Mouse (Mus musculus): ENCODE data around the gene Fam155a.

Fam155a gene

DNA sequence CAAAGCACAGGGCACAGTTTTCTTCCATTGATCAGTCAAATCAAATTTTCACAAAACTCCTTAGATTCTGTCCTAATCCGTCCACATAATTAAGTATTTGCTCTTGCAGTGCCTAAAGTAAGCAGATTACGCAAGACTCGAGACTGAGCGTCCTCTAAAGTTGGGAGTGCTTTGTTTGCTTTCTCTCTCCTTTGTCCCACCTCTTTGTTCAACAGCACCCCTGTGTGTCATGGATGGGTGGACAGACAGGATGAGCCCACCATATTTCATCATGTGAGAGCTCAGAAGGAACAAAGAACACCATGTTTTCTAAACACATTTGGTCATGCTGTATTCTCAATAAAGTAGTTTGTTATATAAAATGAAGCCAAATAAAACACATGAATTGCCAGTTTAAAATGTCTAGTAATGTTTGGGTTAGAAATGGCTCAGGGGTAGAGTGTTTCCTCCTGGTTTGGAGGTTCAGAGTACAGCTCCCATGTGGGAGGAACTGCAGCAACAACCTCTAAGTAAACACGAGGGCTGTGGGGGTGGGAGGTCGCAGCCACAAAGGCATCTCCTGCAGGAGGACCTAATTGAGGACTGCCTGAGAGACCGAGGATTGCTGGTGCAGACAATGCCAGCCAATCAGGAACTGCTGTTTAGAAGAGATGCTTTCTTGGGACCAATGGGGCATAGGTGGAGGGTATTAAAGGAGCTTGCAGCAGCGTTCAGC lies 482.8 kb downstream of the Fam155a start:
- no peak for DNase-seq (ENCODE audit: low read depth, low spot score)

DNA sequence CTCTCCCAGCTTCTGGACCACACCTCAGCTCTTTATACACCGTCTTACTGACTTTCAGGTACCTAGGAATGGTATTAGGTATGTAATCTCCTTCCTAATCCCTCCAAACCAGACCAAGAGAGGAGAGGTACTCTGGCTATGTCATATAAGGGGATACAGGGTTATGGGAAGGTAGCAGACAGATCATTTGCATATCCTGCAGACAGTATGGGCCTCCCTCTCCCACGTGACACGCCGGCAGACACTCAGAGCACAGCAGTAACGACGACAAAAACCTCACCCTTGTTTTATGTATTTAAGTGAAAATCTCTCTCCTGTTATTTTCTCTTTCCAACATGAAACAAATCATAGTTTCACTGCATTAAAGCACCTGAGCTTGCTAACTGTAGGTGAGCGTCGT lies 496.8 kb downstream of the Fam155a start:
- no peak for DNase-seq (ENCODE audit: low read depth, low spot score)

DNA sequence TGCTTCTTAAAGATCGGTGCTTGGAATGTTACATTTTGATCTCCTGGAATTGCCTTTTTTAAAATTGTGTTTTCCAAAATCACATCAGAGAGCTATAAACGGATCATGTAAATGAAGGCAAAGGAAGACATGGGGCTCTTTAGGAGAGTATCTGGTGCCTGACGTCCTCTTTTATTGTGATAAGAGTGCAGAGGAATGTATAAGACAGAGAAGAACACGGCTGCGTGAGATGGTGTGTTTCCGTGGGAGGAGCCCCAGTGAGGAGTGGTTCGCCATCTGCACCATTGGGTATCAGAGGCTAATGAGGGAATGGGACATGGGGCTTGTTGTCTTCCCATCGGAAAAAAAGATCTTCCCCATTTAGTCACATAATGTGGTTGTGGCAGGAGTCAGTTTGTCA lies 506.6 kb downstream of the Fam155a start:
- no peak for DNase-seq (ENCODE audit: low read depth, low spot score)

DNA sequence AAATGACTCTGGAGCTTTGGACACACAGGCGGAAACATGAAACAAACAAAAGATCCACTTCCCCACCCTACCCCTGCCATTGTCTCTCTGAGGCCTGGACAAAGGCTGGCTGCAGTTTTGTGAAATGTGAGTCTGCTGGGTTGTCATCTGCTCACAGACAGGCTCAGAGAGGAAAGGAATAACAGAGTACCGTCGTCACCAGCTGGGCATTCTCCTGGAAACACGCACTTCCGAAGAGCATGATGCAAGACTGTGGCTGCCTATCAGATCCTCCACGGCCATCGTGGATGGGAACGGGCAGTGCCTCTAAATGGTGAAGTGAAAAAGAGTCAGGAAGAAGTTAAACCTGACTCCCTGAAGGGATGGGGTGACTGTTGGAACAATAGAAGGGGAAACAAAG lies 509.4 kb downstream of the Fam155a start:
- DNase-seq (ENCODE audit: low read depth, low spot score), result peak; percentile 37

DNA sequence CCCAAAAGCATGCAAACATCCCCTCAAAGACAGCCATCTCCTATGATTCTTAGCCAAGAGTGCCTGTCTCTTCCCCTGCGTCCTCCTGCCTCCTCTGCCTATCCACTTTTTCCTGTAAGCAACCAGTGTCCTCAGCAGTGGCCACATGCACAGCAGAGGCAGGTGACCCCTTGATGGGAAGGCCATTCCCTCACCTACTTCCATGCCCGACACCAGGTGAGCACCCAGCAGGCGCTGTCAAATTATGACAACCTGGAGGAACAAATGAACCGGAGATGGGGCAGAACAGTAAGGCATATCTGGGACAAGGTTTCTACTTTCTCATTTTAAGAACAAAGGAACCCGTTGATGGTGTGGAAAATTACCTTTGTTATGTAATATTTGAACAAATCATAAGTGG lies 515.6 kb downstream of the Fam155a start:
- no peak for DNase-seq (ENCODE audit: low read depth, low spot score)

DNA sequence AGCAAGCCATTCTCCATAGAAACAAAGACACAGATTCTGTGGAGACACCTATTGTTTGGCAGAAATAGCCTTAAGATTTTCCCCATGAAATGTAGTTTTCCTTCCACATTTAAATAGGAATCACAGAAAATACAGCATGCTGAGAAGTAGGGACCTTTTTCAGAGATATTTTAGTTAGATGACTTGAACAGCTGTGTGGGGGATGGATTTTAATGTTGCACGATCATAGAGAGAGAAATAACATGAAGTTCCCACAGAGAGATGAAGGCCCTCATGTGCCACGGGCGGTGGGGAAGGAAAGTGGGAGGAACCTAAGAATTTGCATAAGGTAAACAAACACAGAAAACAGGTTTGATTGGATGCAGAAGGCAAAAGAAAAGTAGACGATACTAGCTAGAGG lies 518.0 kb downstream of the Fam155a start:
- no peak for DNase-seq (ENCODE audit: low read depth, low spot score)

DNA sequence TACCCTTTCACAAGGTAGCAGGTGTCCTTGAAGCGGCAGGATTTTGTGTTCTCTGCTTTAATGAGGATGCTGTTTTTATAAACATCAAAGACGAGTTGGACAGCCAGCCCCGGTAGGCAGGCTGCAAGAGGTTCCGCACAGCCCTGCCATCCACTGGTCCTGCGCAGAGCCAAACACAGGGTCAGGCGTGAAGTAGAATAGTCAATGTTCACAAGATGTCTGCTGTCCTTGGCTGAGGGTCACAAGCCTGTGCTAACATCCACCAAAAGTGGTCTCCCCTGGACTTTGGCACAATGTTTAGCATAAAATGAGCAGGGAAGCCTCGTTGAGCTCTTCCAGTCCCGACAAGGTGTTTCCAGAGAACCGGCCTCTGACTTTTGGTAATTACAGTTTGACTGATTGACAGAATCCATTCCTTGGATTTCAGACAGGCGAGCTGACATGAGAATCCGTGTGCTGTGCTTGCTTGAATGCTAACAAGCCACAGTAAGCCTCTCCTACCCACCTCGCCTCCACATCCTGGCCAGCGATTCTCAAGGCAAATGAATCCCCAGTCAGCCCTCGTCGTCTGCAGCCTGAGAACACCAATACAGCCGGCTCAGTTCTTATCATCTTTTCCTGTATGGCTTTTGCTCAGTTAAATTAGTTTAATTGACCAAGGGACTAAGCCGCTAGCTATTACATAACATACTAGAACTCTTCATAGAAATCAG lies 522.7 kb downstream of the Fam155a start:
- DNase-seq (ENCODE audit: low read depth, low spot score), result no peak

DNA sequence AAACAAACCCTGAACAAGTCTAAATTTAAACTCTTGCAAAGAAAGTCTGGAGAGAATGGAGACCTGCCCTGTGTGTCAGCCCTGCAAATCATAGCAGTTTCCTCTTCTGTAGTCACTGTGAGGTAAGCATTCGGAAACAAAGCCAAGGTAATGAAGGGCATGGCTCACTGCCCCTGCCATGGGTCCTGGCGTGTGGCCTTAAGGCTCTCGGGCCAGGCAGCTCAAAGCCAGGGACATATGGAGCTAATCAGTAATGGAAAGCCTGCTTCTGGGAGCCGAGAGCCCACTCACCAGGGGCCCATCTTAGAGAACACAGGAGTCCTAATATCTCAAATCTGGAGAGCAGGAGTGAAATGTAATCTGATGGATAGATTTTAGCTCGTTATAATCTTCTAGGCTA lies 525.0 kb downstream of the Fam155a start:
- DNase-seq (ENCODE audit: low read depth, low spot score), result no peak

DNA sequence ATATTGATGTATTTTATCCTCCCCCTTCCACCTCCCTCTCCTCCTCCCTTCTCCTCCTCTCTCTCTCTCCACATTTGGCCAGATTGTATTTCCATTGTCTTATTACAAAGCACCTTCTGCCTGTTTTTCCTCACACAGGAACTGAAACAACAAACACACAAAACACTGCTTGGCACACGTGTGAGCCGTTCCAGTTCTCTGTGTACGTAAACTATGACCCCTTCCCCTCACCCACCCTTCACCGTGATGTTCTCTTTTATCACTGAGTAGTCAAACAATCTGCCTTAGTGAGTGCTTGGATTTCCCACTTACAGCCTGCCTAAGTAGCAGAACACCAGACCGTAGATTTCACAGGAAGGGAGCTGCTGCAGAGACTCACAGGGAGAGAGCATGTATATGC lies 530.0 kb downstream of the Fam155a start:
- no peak for DNase-seq (ENCODE audit: low read depth, low spot score)

DNA sequence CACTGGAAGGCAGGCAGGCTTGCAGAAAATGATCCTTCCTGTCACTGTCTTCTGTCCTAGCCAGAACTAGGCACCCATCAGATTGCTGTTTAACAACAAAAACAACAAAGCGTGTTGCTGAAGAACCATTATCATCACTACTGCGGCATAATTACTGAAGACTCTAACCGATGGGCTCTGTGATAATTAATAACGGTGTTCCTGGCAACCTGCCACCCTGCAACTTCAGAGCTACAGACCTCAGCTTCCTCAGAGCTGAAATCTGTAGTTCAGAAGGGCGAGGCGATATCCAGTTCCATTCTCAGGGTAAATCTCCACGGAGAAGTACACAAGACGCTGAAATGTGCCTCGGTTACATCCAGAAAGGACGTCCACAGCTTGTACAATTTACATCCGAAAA lies 531.2 kb downstream of the Fam155a start:
- no peak for DNase-seq (ENCODE audit: low read depth, low spot score)

DNA sequence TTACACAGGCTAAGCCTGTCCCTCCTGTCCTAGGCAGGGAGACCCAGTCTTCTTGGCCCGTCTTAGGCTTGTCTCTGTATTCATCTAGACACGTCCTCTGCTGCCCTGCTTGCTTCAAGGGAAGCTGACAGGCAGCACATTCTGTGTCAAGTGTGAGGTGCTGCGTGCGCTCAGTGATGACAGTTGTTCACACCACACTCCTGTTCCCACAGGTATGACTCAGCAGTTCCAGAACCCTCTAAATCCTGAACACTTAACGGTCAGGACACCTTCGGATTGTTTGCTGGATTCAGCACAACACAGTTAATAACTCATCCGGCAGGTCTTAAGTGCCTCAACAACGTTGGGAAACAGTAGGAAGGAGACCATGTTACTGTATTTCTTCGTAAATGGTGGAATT lies 532.0 kb downstream of the Fam155a start:
- peak; percentile 10 for DNase-seq (ENCODE audit: low read depth, low spot score)

DNA sequence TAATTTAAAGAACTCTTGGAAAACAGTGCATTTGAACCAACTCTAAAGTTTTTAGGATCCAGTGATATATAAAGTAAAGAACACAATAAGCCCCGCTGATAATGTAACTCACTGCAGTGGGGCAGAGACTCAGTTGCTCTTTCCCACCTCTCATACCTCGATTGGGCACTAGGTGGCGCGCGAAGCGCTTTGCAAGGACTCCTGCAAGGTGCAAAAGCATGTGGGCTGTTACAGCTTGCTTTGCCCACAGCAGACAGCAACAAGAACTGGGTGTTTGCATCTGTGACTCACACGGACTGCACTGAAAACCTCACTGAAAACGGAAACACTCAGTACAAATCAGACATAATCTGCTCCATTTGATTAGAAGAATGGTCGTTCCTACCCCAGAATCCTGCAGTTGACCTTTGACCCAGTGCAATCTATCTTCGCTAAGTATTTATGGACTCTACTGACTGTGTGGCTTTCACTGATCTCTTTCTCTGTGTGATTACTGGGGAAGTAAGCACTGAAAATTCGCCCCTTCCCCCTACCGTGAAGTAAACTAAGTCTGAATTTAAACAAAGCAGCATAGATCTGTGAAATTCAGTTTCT lies 537.5 kb downstream of the Fam155a start:
- DNase-seq (ENCODE audit: low read depth, low spot score), result peak; percentile 77

DNA sequence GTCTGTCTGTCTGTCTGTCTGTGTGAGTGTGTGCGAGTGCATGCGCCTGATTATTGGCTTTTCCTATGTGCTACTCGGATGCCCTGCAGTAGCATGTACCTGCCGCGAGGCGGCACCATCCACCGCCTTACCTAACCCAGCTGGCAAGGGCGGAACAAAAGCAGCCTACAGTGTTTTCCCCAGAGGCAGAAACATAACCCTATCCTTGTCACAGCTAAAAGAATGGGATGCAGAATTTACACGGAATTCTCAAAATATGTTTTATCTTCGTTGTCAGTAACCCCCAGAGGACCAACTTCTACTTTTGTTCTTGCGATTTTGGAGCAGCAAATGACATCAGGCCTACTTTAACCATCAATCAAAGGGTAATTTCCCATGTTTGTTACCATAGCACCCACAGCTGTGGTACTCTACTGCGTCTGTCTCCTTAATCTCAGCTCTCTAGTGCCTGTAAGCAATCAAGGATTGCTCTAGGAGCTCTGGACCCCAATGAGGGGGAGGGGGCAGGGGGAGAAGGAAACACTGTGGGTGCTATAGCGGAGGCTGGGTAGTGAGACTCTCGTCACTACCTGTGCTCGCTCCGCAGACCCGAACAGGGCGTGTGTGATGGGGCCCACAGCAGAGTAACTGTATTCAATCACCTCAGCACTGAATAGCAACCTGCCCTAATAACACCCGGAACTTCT lies 543.0 kb downstream of the Fam155a start:
- DNase-seq (ENCODE audit: low read depth, low spot score), result peak; percentile 67

DNA sequence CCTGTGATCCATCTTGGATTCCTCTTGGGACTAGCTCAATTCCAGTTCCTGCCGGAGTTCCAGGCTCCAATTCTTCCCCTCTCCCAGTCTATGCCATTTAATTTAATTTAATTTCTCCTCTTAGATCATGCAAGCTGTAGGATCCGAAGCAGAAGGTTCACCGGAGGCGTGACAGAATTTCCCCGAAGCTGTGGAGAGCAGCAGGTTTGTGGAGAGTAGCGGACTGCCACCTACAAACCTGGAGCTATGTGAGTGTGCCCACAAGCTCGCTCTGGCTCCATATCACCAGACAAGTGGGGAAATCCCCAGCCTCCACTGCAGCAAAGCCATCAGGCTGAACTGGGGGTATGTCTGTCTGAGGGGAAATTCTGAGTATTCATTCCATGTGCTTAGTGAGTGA lies 544.2 kb downstream of the Fam155a start:
- DNase-seq (ENCODE audit: low read depth, low spot score), result no peak

DNA sequence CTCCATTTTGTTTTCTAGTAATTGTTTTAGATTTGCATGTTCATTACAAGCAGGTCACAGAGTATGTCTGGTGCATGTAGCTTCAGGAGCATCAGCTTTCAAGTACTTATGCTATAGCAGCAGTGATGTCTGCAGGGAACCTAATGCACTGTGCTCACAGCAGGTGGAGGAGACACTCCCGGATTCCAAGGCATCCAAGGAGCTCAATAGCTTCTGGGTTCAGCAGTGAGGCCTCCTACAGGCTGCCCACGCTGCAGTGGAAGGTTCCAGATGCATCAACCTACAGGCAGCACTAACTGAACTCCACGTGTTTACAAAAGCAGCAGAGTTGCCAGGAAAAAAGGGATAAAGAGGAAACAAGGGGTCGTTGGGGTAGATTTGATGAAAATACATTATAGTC lies 559.2 kb downstream of the Fam155a start:
- DNase-seq (ENCODE audit: low read depth, low spot score), result peak; percentile 65

DNA sequence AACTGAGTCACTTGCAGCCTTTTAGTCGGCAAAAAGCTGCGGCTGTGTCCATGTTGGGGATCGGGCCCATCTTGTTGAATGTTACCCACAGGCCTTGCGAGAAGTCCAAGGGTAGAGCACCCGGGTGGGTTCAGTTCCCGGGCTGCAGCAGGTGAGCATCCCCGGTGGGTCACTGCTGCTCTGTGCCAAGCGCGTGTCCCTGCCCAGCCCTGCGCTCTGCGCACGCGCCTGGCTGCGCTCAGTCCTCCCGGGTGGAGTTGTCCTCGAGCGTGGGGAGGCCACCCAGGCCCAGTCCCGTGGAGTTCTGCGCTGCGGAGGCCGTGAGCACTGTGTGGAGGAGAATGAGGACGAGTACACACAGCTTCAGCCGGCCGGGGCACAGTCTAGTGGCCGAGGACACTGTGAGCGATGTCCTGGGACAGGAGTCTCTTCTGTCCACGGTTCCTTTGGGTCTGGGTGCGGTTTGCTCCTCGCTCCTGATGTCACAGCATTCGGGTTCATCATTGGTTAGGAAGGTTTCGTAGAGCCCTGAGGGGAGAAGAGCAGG lies 563.4 kb downstream of the Fam155a start:
- no peak for DNase-seq (ENCODE audit: low read depth, low spot score)

DNA sequence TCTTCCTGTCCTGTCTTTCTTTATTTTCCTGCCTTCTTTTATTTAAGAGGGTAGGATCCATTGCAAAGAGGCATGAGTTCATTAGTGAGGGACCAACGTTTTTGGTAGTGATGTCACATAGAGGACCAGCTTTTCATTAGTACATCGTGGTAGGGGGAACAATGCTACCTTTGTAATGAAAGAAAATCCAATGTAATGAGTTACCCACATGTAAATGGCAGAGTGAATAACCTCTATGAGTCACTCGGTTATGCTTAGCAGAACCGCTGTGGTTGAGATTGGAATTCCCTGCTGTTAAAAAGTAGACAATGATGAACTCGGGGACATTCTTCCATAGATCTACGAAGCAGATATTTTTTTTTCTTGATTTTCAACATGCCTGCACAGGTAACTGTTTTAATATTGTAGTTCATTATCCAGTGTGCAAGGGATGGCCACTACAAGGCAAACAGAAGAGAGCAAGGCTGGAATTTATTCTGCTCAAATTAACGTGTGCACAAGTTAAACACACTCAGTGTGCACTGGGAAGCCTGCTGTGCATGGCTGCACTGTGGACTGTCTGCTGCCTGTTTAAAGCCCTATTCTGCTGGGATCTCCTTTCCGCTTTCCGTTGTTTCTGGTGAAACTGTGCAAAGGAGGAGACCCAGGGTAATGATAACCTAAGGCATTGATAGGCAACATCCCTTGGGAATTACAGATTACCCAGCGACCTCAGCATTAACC lies 566.5 kb downstream of the Fam155a start:
- no peak for DNase-seq (ENCODE audit: low read depth, low spot score)

DNA sequence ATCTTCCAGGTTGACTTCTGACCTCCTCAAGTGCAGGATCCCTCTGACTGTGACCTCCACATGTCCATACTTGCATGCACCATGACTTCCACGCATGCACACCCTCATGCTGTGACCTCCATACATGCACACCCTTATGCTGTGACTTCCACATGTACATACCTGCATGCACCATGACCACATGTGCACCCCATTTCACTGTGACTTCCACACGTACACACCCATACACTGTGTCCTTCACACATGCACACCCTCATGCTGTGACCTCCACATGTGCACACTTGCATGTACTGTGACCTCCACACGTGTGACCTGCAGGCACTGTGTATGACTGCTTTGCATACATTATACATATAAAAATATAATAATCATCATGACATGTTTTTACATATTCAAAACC lies 570.9 kb downstream of the Fam155a start:
- no peak for DNase-seq (ENCODE audit: low read depth, low spot score)

DNA sequence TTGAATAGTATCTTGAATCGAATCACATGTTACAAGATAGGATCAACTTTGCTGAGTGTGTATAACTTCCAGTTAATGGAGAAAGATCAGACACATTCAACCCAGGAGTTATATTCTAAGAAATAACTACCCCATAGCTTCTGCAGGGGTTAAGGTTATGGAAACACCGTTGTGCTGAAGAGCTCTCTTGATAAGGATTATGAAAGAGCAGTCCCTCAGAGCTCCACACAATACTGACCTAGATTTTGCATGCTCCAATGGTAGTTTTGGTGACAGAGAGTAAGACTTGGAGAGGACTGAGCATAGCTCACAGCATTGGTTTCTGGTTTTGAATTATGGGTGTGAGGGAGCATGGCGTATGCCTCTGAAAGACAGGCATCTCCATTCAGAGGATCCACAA lies 579.3 kb downstream of the Fam155a start:
- no peak for DNase-seq (ENCODE audit: low read depth, low spot score)

DNA sequence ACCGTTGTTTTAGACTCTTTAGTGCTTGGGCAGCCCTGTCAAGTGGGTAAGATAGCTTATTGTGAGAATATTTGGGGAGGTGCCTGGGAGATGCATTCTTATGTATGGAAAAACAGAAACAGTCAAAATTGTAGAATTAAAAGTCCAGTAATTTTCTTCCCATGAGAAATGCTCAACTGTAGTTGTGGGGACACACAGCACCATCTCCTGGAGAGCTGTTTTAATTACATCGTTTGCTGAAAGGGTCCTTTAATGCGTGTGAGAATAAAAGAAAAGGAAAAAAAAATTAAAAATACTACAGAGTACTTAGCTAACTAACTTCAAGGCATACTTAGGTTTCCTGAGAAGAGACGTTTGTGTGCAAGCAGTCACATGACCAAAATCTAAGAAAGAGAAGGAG lies 582.3 kb downstream of the Fam155a start:
- DNase-seq (ENCODE audit: low read depth, low spot score), result no peak

DNA sequence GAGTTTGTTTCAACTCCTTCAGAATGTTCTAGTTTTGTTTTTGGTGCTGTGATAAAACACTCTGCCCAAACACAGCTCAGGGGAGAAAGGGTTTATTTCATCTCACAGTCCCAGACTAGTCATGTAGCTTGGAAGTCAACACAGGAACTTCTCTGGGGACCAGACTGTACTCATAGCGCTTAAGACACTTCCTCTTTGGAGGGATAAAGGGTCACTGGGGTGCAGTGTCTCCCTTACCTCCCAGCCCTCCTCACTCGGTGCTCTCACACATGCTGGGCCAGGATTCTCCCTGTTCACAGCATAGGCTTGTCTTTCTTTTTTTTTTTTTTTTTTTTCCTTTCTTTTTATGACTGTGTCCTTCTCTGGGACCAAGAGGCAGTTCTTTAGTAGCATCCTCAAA lies 585.8 kb downstream of the Fam155a start:
- no peak for DNase-seq (ENCODE audit: low read depth, low spot score)

DNA sequence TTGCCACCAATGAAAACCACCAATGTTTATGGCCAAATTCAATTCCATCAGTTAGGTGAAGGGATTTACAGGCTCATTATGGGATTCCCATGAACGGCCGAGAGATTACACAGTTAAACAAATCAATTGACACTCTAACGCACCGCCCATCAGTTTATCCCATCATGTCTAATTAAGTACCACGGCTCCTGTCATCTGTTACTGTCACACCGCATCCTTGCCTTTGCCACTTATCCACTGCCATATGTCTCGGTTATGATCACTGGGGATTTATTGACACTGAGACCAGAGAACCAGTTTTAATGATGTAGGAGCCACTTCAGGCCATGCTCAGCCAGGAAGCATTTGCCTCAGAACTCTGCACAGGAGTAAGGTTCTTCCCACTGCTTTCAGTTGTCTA lies 588.5 kb downstream of the Fam155a start:
- DNase-seq (ENCODE audit: low read depth, low spot score), result no peak

Measured in R1 (cell line).